Mouse (Mus musculus): ENCODE data around the gene Csnk1d.

Gene Csnk1d

GRCm38 (mm10) chr11:120987608-120988007 lies 3.5 kb downstream of the Csnk1d start:
- no peak for DNase-seq (ENCODE audit: low spot score in 2 of 2)

- no peak for DNase-seq (ENCODE audit: low spot score in 2 of 2)
Measured at GRCm38 (mm10) chr11:120984448-120985330, 6.4 kb downstream of the Csnk1d start.

- DNase-seq (ENCODE audit: low spot score in 2 of 2) = no peak
Measured at GRCm38 (mm10) chr11:120982459-120982858, 8.7 kb downstream of the Csnk1d start.

- no peak for DNase-seq (ENCODE audit: low spot score in 2 of 2)
Measured at GRCm38 (mm10) chr11:120981661-120982060, 9.5 kb downstream of the Csnk1d start.

- DNase-seq (ENCODE audit: low spot score in 2 of 2) = no peak
Measured at GRCm38 (mm10) chr11:120980427-120981035, 10.6 kb downstream of the Csnk1d start.

- no peak for DNase-seq (ENCODE audit: low spot score in 2 of 2)
Measured at GRCm38 (mm10) chr11:120979711-120980426, 11.3 kb downstream of the Csnk1d start.

- no peak for DNase-seq (ENCODE audit: low spot score in 2 of 2)
Measured at GRCm38 (mm10) chr11:120973318-120973717, 17.8 kb downstream of the Csnk1d start.

- no peak for DNase-seq (ENCODE audit: low spot score in 2 of 2)
Measured at GRCm38 (mm10) chr11:120971237-120971636, 19.9 kb downstream of the Csnk1d start.

GRCm38 (mm10) chr11:120969742-120970141 lies 21.4 kb downstream of the Csnk1d start:
- DNase-seq (ENCODE audit: low spot score in 2 of 2) = no peak

GRCm38 (mm10) chr11:120965587-120965986 lies 25.5 kb downstream of the Csnk1d start:
- DNase-seq (ENCODE audit: low spot score in 2 of 2) = no peak

GRCm38 (mm10) chr11:120964195-120965157 lies 26.7 kb downstream of the Csnk1d start:
- DNase-seq (ENCODE audit: low spot score in 2 of 2) = no peak

GRCm38 (mm10) chr11:120962909-120963308 lies 28.2 kb downstream of the Csnk1d start:
- DNase-seq (ENCODE audit: low spot score in 2 of 2) = no peak

GRCm38 (mm10) chr11:120962050-120962771 lies 28.9 kb downstream of the Csnk1d start:
- no peak for DNase-seq (ENCODE audit: low spot score in 2 of 2)

GRCm38 (mm10) chr11:120961594-120961993 lies 29.5 kb downstream of the Csnk1d start:
- DNase-seq (ENCODE audit: low spot score in 2 of 2) = no peak

- no peak for DNase-seq (ENCODE audit: low spot score in 2 of 2)
Measured at GRCm38 (mm10) chr11:120960248-120960647, 30.9 kb downstream of the Csnk1d start.

- no peak for DNase-seq (ENCODE audit: low spot score in 2 of 2)
Measured at GRCm38 (mm10) chr11:120959564-120959963, 31.6 kb downstream of the Csnk1d start.

- DNase-seq (ENCODE audit: low spot score in 2 of 2) = no peak
Measured at GRCm38 (mm10) chr11:120959066-120959465, 32.1 kb downstream of the Csnk1d start.

GRCm38 (mm10) chr11:120957731-120958257 lies 33.3 kb downstream of the Csnk1d start:
- no peak for DNase-seq (ENCODE audit: low spot score in 2 of 2)

GRCm38 (mm10) chr11:120957052-120957451 lies 34.1 kb downstream of the Csnk1d start:
- DNase-seq (ENCODE audit: low spot score in 2 of 2) = no peak

GRCm38 (mm10) chr11:120955701-120956100 lies 35.4 kb downstream of the Csnk1d start:
- no peak for DNase-seq (ENCODE audit: low spot score in 2 of 2)

All from right cerebral cortex, adult 2 months (tissue).